Mouse (Mus musculus) skeletal muscle tissue, postnatal 0 days (tissue): ENCODE measurements around the gene Clec1b. TPM values are rescaled to one million over a fixed set of nuclear protein-coding genes. Genes with fewer than 3 reads are reported as not detected.

Source experiments
- polyA plus RNA-seq: library from polyadenylated mRNA; unstranded; fragments of >200 nt; fragmentation: Nextera tagmentation; extraction: Ambion mirVana; gene quantifications from 2 replicates; pipeline ENCODE4 v1.2.1, GENCODE M21; 2015

Gene Clec1b
- polyA plus RNA-seq, result 0.10 and 0.22 TPM in 2 replicates

DNA sequence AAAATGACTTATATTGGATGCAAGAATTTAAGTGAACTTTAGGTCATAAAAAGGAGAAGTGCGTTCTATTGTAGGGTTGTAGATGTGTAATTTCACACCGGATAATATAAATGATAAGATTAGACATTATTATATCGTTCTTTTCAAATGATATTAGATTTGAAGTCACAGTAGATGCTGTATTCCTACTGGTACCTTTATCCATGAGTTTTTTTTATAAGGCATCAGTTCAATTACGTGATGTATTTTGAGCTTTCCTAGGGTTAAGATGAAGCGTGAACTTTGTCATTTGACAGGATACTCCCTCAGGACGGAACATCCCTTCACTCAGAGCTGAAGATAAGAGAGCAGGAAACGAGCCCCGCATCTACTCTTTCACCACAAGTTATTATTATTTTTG, at the start of gene Clec1b:
Gene Clec1b (plus strand): TSS at position 301 of the 400 bp plus-strand sequence.

DNA sequence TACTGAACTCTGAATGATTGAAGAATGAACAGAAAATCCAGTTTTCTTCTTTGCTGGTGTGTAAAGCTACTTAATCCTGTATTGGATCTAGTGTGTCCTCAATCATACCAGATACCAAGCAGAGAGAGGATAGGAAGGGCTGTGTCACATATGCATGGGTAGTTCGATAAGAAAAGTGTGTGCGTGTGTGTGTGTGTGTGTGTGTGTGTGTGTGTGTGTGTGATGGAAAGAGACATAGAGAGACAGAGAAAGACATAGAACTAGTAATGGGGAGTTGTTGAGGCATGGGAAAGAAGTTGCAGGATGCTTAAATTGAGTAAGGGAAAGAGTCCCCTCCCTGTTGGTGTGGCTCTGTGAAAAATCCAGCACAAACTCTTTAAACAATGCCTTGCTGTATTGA, 11.3 kb upstream of the Clec1b start, which contains the start of gene Clec12b:
Gene Clec12b (minus strand): TSS at position 101 of the 400 bp plus-strand sequence.

DNA sequence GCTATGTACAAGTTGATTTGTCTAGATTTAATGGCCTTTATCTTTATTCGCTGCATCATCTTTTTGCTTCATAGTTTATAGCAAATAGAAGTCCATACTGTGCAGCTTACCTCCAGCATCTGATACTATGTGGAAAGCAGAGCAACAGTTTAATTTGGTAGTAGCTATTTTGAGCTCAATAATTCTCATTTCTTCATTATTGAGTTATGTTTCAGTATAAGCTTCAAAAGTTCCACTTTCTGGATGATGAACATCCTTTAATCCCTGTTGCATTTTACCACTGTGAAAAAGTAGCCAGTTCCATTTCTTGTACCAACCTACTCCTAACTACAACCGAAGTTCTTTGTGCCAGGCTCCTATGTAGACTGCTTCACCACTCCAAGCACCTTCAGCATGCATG, 11.5 kb downstream of the Clec1b start, which contains the start of gene Clec9a:
Gene Clec9a (plus strand): TSS at position 301 of the 400 bp plus-strand sequence.

DNA sequence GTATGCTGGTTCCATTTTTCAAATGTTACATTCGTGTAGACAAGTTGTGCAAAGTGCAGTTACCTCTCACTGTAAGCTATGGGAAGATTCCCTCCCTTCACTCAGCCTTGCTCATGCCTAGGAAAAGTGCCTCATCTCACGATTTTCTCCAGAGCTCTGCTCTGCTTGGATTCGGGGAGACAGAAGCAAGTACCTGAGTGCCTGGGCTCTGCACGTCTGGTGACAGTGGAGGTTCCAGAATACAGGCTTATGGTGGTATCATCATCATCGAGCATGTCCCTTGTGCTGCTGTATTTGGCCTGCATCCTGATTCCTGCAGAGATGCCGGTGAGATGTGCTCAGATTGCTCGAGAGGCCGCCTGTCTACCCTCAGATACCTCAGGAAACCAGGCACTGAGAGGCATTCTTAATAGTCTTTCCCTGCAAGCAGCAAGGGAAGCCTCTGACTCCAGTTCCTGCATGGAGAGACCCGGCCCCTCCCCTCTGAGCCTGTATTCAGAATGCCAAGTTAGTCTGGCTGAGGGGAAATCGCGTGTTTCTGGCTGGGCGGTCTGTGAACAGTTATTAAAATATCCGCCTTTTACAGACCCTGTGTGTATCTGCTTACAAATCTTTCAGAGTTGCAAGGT, 54.4 kb downstream of the Clec1b start, which contains the start of gene Clec1a:
Gene Clec1a (minus strand): TSS at position 590 of the 629 bp plus-strand sequence.

Other genes with a start within 250 kb of the Clec1b start
- gene Clec2d, start 216.7 kb upstream of the Clec1b start, polyA plus RNA-seq, result 0.74 and 0.84 TPM in 2 replicates
- 0.38 and 0.74 TPM in 2 replicates for gene Cd69, start 121.9 kb upstream of the Clec1b start, polyA plus RNA-seq
- not detected in 2 replicates for gene 4922502D21Rik, start 65.5 kb upstream of the Clec1b start, polyA plus RNA-seq
- 0.10 and 0.12 TPM in 2 replicates for gene Clec12a, start 54.6 kb upstream of the Clec1b start, polyA plus RNA-seq
- 0.28 and 1.3 TPM in 2 replicates for gene Clec12b, start 11.4 kb upstream of the Clec1b start, polyA plus RNA-seq
- gene Clec9a, start 11.6 kb downstream of the Clec1b start, polyA plus RNA-seq, result 0.10 and 0.23 TPM in 2 replicates
- gene Clec1a, start 54.7 kb downstream of the Clec1b start, polyA plus RNA-seq, result 4.0 and 5.0 TPM in 2 replicates
- 0.27 TPM in 1 of 2 replicates, not detected in the other for gene Olr1, start 109.9 kb downstream of the Clec1b start, polyA plus RNA-seq
- gene Tmem52b, start 115.3 kb downstream of the Clec1b start, polyA plus RNA-seq, result not detected in 2 replicates
- gene Gabarapl1, start 135.9 kb downstream of the Clec1b start, polyA plus RNA-seq, result 31.6 and 33.9 TPM in 2 replicates
- gene Klre1, start 180.6 kb downstream of the Clec1b start, polyA plus RNA-seq, result not detected in 2 replicates
- 0.19 and 0.52 TPM in 2 replicates for gene Klrd1, start 194.5 kb downstream of the Clec1b start, polyA plus RNA-seq
- gene Klrk1, start 226.6 kb downstream of the Clec1b start, polyA plus RNA-seq, result 0.13 TPM in 1 of 2 replicates, not detected in the other
- not detected in 2 replicates for gene Klrc3, start 246.0 kb downstream of the Clec1b start, polyA plus RNA-seq